ENCODE assay signal across 26 mouse cellular contexts in genomic region chr9:72191091-72191490, GRCm38 (mm10).
"Had no signal": no experiment of that assay in that cellular context is flagged by ENCODE, and none has a peak within 500 bp of the region (broad histone marks: within the 10 kb centered on the region; RNA-seq: fewer than 3 reads in every experiment).

No protein-coding gene starts in this region.

- H3K9me3 ChIP-seq: heart, embryonic 13.5 days; heart, embryonic 15.5 days; hindbrain, embryonic 10.5 days; hindbrain, embryonic 12.5 days; intestine, embryonic 15.5 days; limb, embryonic 10.5 days; limb, embryonic 12.5 days; liver, embryonic 13.5 days had no signal

- H3K4me3 ChIP-seq: gastrocnemius, adult 2 months; heart, embryonic 13.5 days; heart, embryonic 15.5 days; hindbrain, embryonic 10.5 days; hindbrain, embryonic 12.5 days; intestine, embryonic 15.5 days; layer of hippocampus, adult 2 months; left cerebral cortex, adult 2 months; limb, embryonic 10.5 days; limb, embryonic 12.5 days; liver, embryonic 13.5 days had no signal

- ATAC-seq: hindbrain, embryonic 16.5 days; inflammation-experienced regulatory T-cells, adult 6 months; intestine, embryonic 15.5 days; intestine, postnatal 0 days had no signal

- H3K4me2 ChIP-seq: heart, embryonic 11.5 days; heart, embryonic 13.5 days; heart, embryonic 15.5 days; hindbrain, embryonic 12.5 days; hindbrain, embryonic 14.5 days; intestine, embryonic 15.5 days; limb, embryonic 12.5 days; liver, embryonic 11.5 days; liver, embryonic 13.5 days had no signal

- H3K27me3 ChIP-seq: heart, embryonic 13.5 days; heart, embryonic 15.5 days; hindbrain, embryonic 12.5 days; intestine, embryonic 15.5 days; limb, embryonic 12.5 days; liver, embryonic 13.5 days had no signal

- H3K4me1 ChIP-seq: heart, embryonic 13.5 days; heart, embryonic 15.5 days; intestine, embryonic 15.5 days; liver, embryonic 13.5 days had no signal

- H3K27ac ChIP-seq: gastrocnemius, adult 2 months; heart, embryonic 13.5 days; heart, embryonic 15.5 days; hindbrain, embryonic 10.5 days; hindbrain, embryonic 12.5 days; hindbrain, embryonic 14.5 days; intestine, embryonic 15.5 days; layer of hippocampus, adult 2 months; left cerebral cortex, adult 2 months; limb, embryonic 10.5 days; limb, embryonic 12.5 days; liver, embryonic 13.5 days had no signal

- H3K36me3 ChIP-seq: heart, embryonic 13.5 days; heart, embryonic 15.5 days; hindbrain, embryonic 10.5 days; hindbrain, embryonic 12.5 days; intestine, embryonic 15.5 days; limb, embryonic 10.5 days; limb, embryonic 12.5 days; liver, embryonic 13.5 days had no signal

- DNase-seq: gastrocnemius, adult 2 months; gastrocnemius, postnatal 10 days; gastrocnemius, postnatal 25 days; heart, postnatal 4 days; kidney, adult 18-20 months; kidney, adult 8-10 months; kidney, postnatal 10 days; kidney, postnatal 25 days; kidney, postnatal 4 days; liver; liver, embryonic 13.5 days had no signal

- H3K9ac ChIP-seq: heart, embryonic 13.5 days; heart, embryonic 15.5 days; hindbrain, embryonic 12.5 days; hindbrain, embryonic 14.5 days; intestine, embryonic 15.5 days; limb, embryonic 12.5 days; liver, embryonic 13.5 days had no signal
